Mouse (Mus musculus) lung, adult 2 months (tissue): Measurements from ENCODE around the gene Sept5. TPM values are rescaled to one million over a fixed set of nuclear protein-coding genes. Genes with fewer than 3 reads are reported as not detected.

ENCODE experiments used
- DNase-seq: peaks from one replicate; pipeline ENCODE4 v3.0.0; 2022
- H3K4me1 ChIP-seq: fragments of 200-500 bp; 2 replicates; pipeline ENCODE4 v1.6.1; 2011; ENCODE audit warnings: low read length; ENCODE audit not compliant: control insufficient read depth, insufficient read depth
- H3K4me3 ChIP-seq: fragments of 200-500 bp; replicated peaks from 2 replicates; pipeline ENCODE3; 2011; ENCODE audit warnings: low read depth, mild to moderate bottlenecking, control low read depth, low read length; ENCODE audit errors: extremely low read depth
- CTCF ChIP-seq: fragments of 200-500 bp; IDR thresholded peaks from 2 replicates; pipeline ENCODE4 v1.5.1; 2011; ENCODE audit warnings: mild to moderate bottlenecking, low read length, control low read depth; ENCODE audit not compliant: insufficient read depth
- POLR2A ChIP-seq: fragments of 200-500 bp; IDR thresholded peaks from 2 replicates; pipeline ENCODE4 v1.6.1; 2011; ENCODE audit warnings: low read depth, mild to moderate bottlenecking, control low read depth, low read length, borderline replicate concordance; ENCODE audit errors: extremely low read depth
- WGBS: fragments of 180-500 bp; shearing (Covaris S2); methylation state at CpG from one replicate; pipeline ENCODE4 v1.1.7; 2018; 5-methylcytosine and 5-hydroxymethylcytosine counted together
- polyA plus RNA-seq: library from polyadenylated mRNA; depleted of rRNA; stranded (reverse); fragments of >200 nt; gene quantifications from 2 replicates; pipeline ENCODE4 v1.2.3, GENCODE M21; 2012

Sept5 gene
- polyA plus RNA-seq, 1 experiment: 22.0 TPM

GRCm38 (mm10) chr16:18586906-18587546 lies 42.7 kb downstream of the Sept5 start:
- TF ChIP-seq CTCF (no peak), POLR2A (peak; percentile 21; the same call in 1 of the 2 replicates)
- no peak for DNase-seq
- 6% methylated on average over 37 of the region's 62 CpGs for WGBS
- Histone ChIP-seq H3K4me3 (peak overlapping the region; percentile 60), H3K4me1 (no peaks in the 10 kb centered on the region)

- no peak for DNase-seq
- TF ChIP-seq POLR2A: no peak
- TF ChIP-seq CTCF: no peak
- 10% methylated on average over 83 of the region's 83 CpGs for WGBS
- H3K4me1 ChIP-seq: peaks cover 2% of the 10 kb centered on the region
- peak overlapping the region; percentile 60 for H3K4me3 ChIP-seq
Observed at GRCm38 (mm10) chr16:18586076-18586905, 43.5 kb downstream of the Sept5 start.

- DNase-seq: no peak
- peak overlapping the region; percentile 4 for H3K4me3 ChIP-seq
- H3K4me1 ChIP-seq: peaks cover 3% of the 10 kb centered on the region
- 53% methylated on average over 10 of the region's 10 CpGs for WGBS
- TF ChIP-seq POLR2A: no peak
- TF ChIP-seq CTCF: no peak
Observed at GRCm38 (mm10) chr16:18585676-18586075, 44.1 kb downstream of the Sept5 start.

GRCm38 (mm10) chr16:18584901-18585510 lies 44.7 kb downstream of the Sept5 start:
- Histone ChIP-seq H3K4me3 (no peak overlapping the region), H3K4me1 (peaks cover 3% of the 10 kb centered on the region)
- WGBS: 76% methylated on average over 10 of the region's 10 CpGs
- DNase-seq: no peak
- TF ChIP-seq POLR2A (no peak), CTCF (no peak)

- no peak overlapping the region for H3K4me3 ChIP-seq
- 77% methylated on average over 10 of the region's 10 CpGs for WGBS
- DNase-seq: no peak
- peaks cover 3% of the 10 kb centered on the region for H3K4me1 ChIP-seq
- TF ChIP-seq POLR2A: no peak
- TF ChIP-seq CTCF: no peak
Observed at GRCm38 (mm10) chr16:18583673-18584357, 45.9 kb downstream of the Sept5 start.

GRCm38 (mm10) chr16:18583169-18583568 lies 46.6 kb downstream of the Sept5 start:
- no peak for TF ChIP-seq CTCF
- TF ChIP-seq POLR2A: no peak
- Histone ChIP-seq H3K4me3 (no peak overlapping the region), H3K4me1 (peaks cover 3% of the 10 kb centered on the region)
- no peak for DNase-seq
- WGBS: 78% methylated on average over 10 of the region's 10 CpGs

- DNase-seq: no peak
- H3K4me1 ChIP-seq: peaks cover 3% of the 10 kb centered on the region
- TF ChIP-seq POLR2A (no peak), CTCF (no peak)
- 10% methylated on average over 67 of the region's 67 CpGs for WGBS
- no peak overlapping the region for H3K4me3 ChIP-seq
Observed at GRCm38 (mm10) chr16:18582426-18583148, 47.2 kb downstream of the Sept5 start.

GRCm38 (mm10) chr16:18581623-18582205 lies 48.0 kb downstream of the Sept5 start:
- 6% methylated on average over 57 of the region's 66 CpGs for WGBS
- TF ChIP-seq POLR2A: no peak
- no peak for TF ChIP-seq CTCF
- Histone ChIP-seq H3K4me1 (peaks cover 3% of the 10 kb centered on the region), H3K4me3 (peak overlapping the region; percentile 34)
- DNase-seq: no peak

- TF ChIP-seq POLR2A: no peak
- TF ChIP-seq CTCF: no peak
- WGBS: 18% methylated on average over 21 of the region's 21 CpGs
- H3K4me3 ChIP-seq: peak overlapping the region; percentile 34
Observed at GRCm38 (mm10) chr16:18581050-18581622, 48.6 kb downstream of the Sept5 start.

More at GRCm38 (mm10) chr16:18581050-18581622, 48.6 kb downstream of the Sept5 start:
- no peak for DNase-seq
- H3K4me1 ChIP-seq: peaks cover 3% of the 10 kb centered on the region
